Mouse (Mus musculus): Measurements from ENCODE around the gene Fgd3.

Gene Fgd3

GRCm38 (mm10) chr13:49320040-49320439 is at the start of gene Fgd3:
Gene Fgd3, minus strand, starts transcription at chr13:49320311.
- DNase-seq (ENCODE audit: low spot score), result no peak

- no peak for DNase-seq (ENCODE audit: low spot score)
Measured at GRCm38 (mm10) chr13:49369404-49369803, 49.3 kb upstream of the Fgd3 start.

- no peak for DNase-seq (ENCODE audit: low spot score)
Measured at GRCm38 (mm10) chr13:49367657-49368440, 47.7 kb upstream of the Fgd3 start.

GRCm38 (mm10) chr13:49364716-49365115 is 44.6 kb upstream of the Fgd3 start:
- DNase-seq (ENCODE audit: low spot score), result no peak

- no peak for DNase-seq (ENCODE audit: low spot score)
Measured at GRCm38 (mm10) chr13:49362804-49363203, 42.7 kb upstream of the Fgd3 start.

GRCm38 (mm10) chr13:49362364-49362763 is 42.3 kb upstream of the Fgd3 start:
- DNase-seq (ENCODE audit: low spot score), result no peak

GRCm38 (mm10) chr13:49360906-49361406 is 40.8 kb upstream of the Fgd3 start:
- no peak for DNase-seq (ENCODE audit: low spot score)

- DNase-seq (ENCODE audit: low spot score), result no peak
Measured at GRCm38 (mm10) chr13:49358184-49358583, 38.1 kb upstream of the Fgd3 start.

GRCm38 (mm10) chr13:49357367-49358026 is 37.4 kb upstream of the Fgd3 start:
- no peak for DNase-seq (ENCODE audit: low spot score)

GRCm38 (mm10) chr13:49356090-49356489 is 36.0 kb upstream of the Fgd3 start:
- DNase-seq (ENCODE audit: low spot score), result no peak

GRCm38 (mm10) chr13:49355461-49356061 is 35.5 kb upstream of the Fgd3 start:
- no peak for DNase-seq (ENCODE audit: low spot score)

- no peak for DNase-seq (ENCODE audit: low spot score)
Measured at GRCm38 (mm10) chr13:49353991-49354507, 33.9 kb upstream of the Fgd3 start.

GRCm38 (mm10) chr13:49353422-49353821 is 33.3 kb upstream of the Fgd3 start:
- no peak for DNase-seq (ENCODE audit: low spot score)

GRCm38 (mm10) chr13:49352581-49353159 is 32.6 kb upstream of the Fgd3 start:
- DNase-seq (ENCODE audit: low spot score), result no peak

GRCm38 (mm10) chr13:49349836-49350505 is 29.9 kb upstream of the Fgd3 start:
- DNase-seq (ENCODE audit: low spot score), result no peak

GRCm38 (mm10) chr13:49349335-49349734 is 29.2 kb upstream of the Fgd3 start:
- no peak for DNase-seq (ENCODE audit: low spot score)

GRCm38 (mm10) chr13:49348522-49348921 is 28.4 kb upstream of the Fgd3 start:
- DNase-seq (ENCODE audit: low spot score), result no peak

GRCm38 (mm10) chr13:49345476-49345875 is 25.4 kb upstream of the Fgd3 start:
- DNase-seq (ENCODE audit: low spot score), result no peak

GRCm38 (mm10) chr13:49344567-49344966 is 24.5 kb upstream of the Fgd3 start:
- DNase-seq (ENCODE audit: low spot score), result no peak

GRCm38 (mm10) chr13:49342723-49343100 is 22.6 kb upstream of the Fgd3 start:
- no peak for DNase-seq (ENCODE audit: low spot score)

GRCm38 (mm10) chr13:49341831-49342722 is 22.0 kb upstream of the Fgd3 start:
- no peak for DNase-seq (ENCODE audit: low spot score)
